Mouse (Mus musculus) liver, postnatal 0 days (tissue): ENCODE results near the gene Cort. TPM values are rescaled to one million over a fixed set of nuclear protein-coding genes. Genes with fewer than 3 reads are reported as not detected.
"Not testable (repeated sequence)": the region's sequence is repeated elsewhere in the genome, so short reads cannot be mapped to it uniquely, and the experiment has no call there.

ENCODE experiments used
- ATAC-seq: fragments of 200-750 bp; cut with Nextera tagmentation; 2 replicates; pipeline ENCODE4 v1.8.0; 2017; ENCODE audit warnings: mild to moderate bottlenecking, moderate library complexity
- DNase-seq: peaks from one replicate; pipeline ENCODE4 v3.0.0-alpha.2; 2016
- H3K27ac ChIP-seq: fragments of 300-500 bp; sonication (generic); 2 replicates; pipeline ENCODE4 v1.5.1; 2014; ENCODE audit warnings: antibody characterized with exemption, moderate library complexity, mild to moderate bottlenecking, low read depth
- H3K27me3 ChIP-seq: fragments of 300-500 bp; sonication (generic); 2 replicates; pipeline ENCODE4 v1.6.1; 2014; ENCODE audit warnings: low read length, control low read depth, mixed read lengths; ENCODE audit not compliant: insufficient read depth
- H3K36me3 ChIP-seq: fragments of 300-500 bp; sonication (generic); replicated peaks from 2 replicates; pipeline ENCODE4 v1.6.1; 2014; ENCODE audit warnings: mild to moderate bottlenecking, control low read depth, low read length, moderate library complexity, mixed read lengths; ENCODE audit not compliant: insufficient read depth
- H3K4me1 ChIP-seq: fragments of 300-500 bp; sonication (generic); 2 replicates; pipeline ENCODE4 v1.6.1; 2014; ENCODE audit warnings: antibody characterized with exemption, mild to moderate bottlenecking, control low read depth; ENCODE audit not compliant: insufficient read depth
- H3K4me2 ChIP-seq: fragments of 300-500 bp; sonication (generic); 2 replicates; pipeline ENCODE4 v1.6.1; 2014; ENCODE audit warnings: low read depth, mild to moderate bottlenecking, low read length, moderate library complexity, mixed read lengths
- H3K4me3 ChIP-seq: fragments of 300-500 bp; sonication (generic); 2 replicates; pipeline ENCODE4 v1.5.1; 2014; ENCODE audit warnings: low read depth, low read length
- H3K9ac ChIP-seq: fragments of 300-500 bp; sonication (generic); replicated peaks from 2 replicates; pipeline ENCODE4 v1.6.1; 2014; ENCODE audit warnings: mild to moderate bottlenecking, moderate library complexity
- H3K9me3 ChIP-seq: fragments of 300-500 bp; sonication (generic); 2 replicates; pipeline ENCODE4 v1.6.1; 2016; ENCODE audit warnings: mild to moderate bottlenecking, control low read depth, low read length, mixed read lengths
- CTCF ChIP-seq: sonication (generic); IDR thresholded peaks from 2 replicates; pipeline ENCODE4 v1.5.1; 2016; ENCODE audit warnings: antibody characterized with exemption, low read depth
- EP300 ChIP-seq: IDR thresholded peaks from 2 replicates; pipeline ENCODE4 v1.6.1; 2016; ENCODE audit warnings: antibody characterized with exemption, low read depth, mild to moderate bottlenecking
- WGBS: fragments of 180-500 bp; shearing (Covaris S2); extraction: QIAGEN DNeasy Blood & Tissue Kit; methylation state at CpG from one replicate; pipeline ENCODE4 v1.1.7; 2014; ENCODE audit not compliant: insufficient replicate concordance; 5-methylcytosine and 5-hydroxymethylcytosine counted together
- polyA plus RNA-seq: library from polyadenylated mRNA; unstranded; fragments of >200 nt; fragmentation: Nextera tagmentation; extraction: Ambion mirVana; gene quantifications from 2 replicates; pipeline ENCODE4 v1.2.1, GENCODE M21; 2015

The Cort gene
- polyA plus RNA-seq, 1 experiment from 2014 or later = not detected

GRCm38 (mm10) chr4:149103875-149104561 lies 22.5 kb downstream of the Cort start, which contains the start of gene Dffa:
Dffa (plus strand) TSS chr4:149104146.
- peak; percentile 91 for DNase-seq
- TF ChIP-seq EP300 = peak; percentile 38; the same call in 1 of the 2 replicates
- no peak for TF ChIP-seq CTCF
- no peaks in the 10 kb centered on the region for H3K27me3 ChIP-seq
- WGBS = under 1% methylated on average over 33 of the region's 35 CpGs
- peak within 1 kb of the TSS; percentile 85 for H3K27ac ChIP-seq
- H3K4me1 ChIP-seq = peaks cover 10% of the 10 kb centered on the region
- no peaks in the 10 kb centered on the region for H3K9me3 ChIP-seq
- peak within 1 kb of the TSS; percentile 81 for H3K4me2 ChIP-seq
- H3K36me3 ChIP-seq = peaks cover 5% of the 10 kb centered on the region; the same call in 1 of the 2 replicates
- H3K4me3 ChIP-seq = peak within 1 kb of the TSS; percentile 83
- peak within 1 kb of the TSS; percentile 75 for H3K9ac ChIP-seq
- peak; percentile 83 for ATAC-seq

- TF ChIP-seq CTCF (no peak), EP300 (no peak)
- Histone ChIP-seq H3K4me2 (no peak overlapping the region), H3K9me3 (no peaks in the 10 kb centered on the region), H3K9ac (no peak overlapping the region), H3K36me3 (no peaks in the 10 kb centered on the region), H3K27me3 (no peaks in the 10 kb centered on the region), H3K27ac (no peak overlapping the region), H3K4me3 (no peak overlapping the region), H3K4me1 (peaks cover 14% of the 10 kb centered on the region)
- DNase-seq = no peak
- WGBS = 78% methylated on average over 3 of the region's 3 CpGs
- ATAC-seq = no peak
Observed at GRCm38 (mm10) chr4:149101456-149101855, 25.1 kb downstream of the Cort start.

GRCm38 (mm10) chr4:149100449-149100848 lies 26.1 kb downstream of the Cort start:
- not testable (repeated sequence) for H3K4me2 ChIP-seq, H3K27ac ChIP-seq, H3K9me3 ChIP-seq, DNase-seq, H3K36me3 ChIP-seq, H3K9ac ChIP-seq, ATAC-seq, H3K27me3 ChIP-seq, H3K4me3 ChIP-seq
- peaks cover 18% of the 10 kb centered on the region for H3K4me1 ChIP-seq
- 76% methylated on average over 12 of the region's 12 CpGs for WGBS

- WGBS = 0% methylated on average over 47 of the region's 50 CpGs
- Histone ChIP-seq H3K4me3 (peak within 1 kb of the TSS; percentile 95), H3K27ac (peak within 1 kb of the TSS; percentile 82), H3K4me2 (peak within 1 kb of the TSS; percentile 86), H3K4me1 (peaks cover 14% of the 10 kb centered on the region), H3K9ac (peak within 1 kb of the TSS; percentile 92), H3K27me3 (no peaks in the 10 kb centered on the region), H3K36me3 (no peaks in the 10 kb centered on the region), H3K9me3 (no peaks in the 10 kb centered on the region)
- ATAC-seq (peak; percentile 70), DNase-seq (peak; percentile 90)
- TF ChIP-seq EP300 = no peak
- TF ChIP-seq CTCF = no peak
Observed at GRCm38 (mm10) chr4:149099369-149100017, 27.1 kb downstream of the Cort start, which contains the start of gene Pex14. Pex14 (minus strand) TSS chr4:149099876.

GRCm38 (mm10) chr4:149098571-149098970 lies 28.0 kb downstream of the Cort start:
- 6% methylated on average over 11 of the region's 11 CpGs for WGBS
- Histone ChIP-seq H3K27me3 (no peaks in the 10 kb centered on the region), H3K4me3 (peak overlapping the region; percentile 95), H3K9me3 (no peaks in the 10 kb centered on the region), H3K36me3 (0 out of 2 replicates have a peak, but pooled peaks cover 2% of the 10 kb centered on the region), H3K27ac (peak overlapping the region; percentile 82), H3K4me1 (peaks cover 13% of the 10 kb centered on the region), H3K9ac (peak overlapping the region; percentile 92), H3K4me2 (peak overlapping the region; percentile 86)
- ATAC-seq (peak; percentile 4; the same call in 1 of the 2 replicates), DNase-seq (no peak)
- TF ChIP-seq EP300 (no peak), CTCF (no peak)

GRCm38 (mm10) chr4:149097956-149098355 lies 28.6 kb downstream of the Cort start:
- no peak for TF ChIP-seq CTCF
- TF ChIP-seq EP300 = 0 out of 2 replicates have a peak, but pooled peaks have one; percentile 36
- Histone ChIP-seq H3K9me3 (no peaks in the 10 kb centered on the region), H3K27me3 (no peaks in the 10 kb centered on the region), H3K27ac (peak overlapping the region; percentile 82), H3K4me1 (peaks cover 13% of the 10 kb centered on the region), H3K36me3 (0 out of 2 replicates have a peak, but pooled peaks cover 3% of the 10 kb centered on the region), H3K4me2 (peak overlapping the region; percentile 86), H3K4me3 (peak overlapping the region; percentile 95), H3K9ac (peak overlapping the region; percentile 92)
- peak; percentile 34 for DNase-seq
- peak; percentile 64 for ATAC-seq
- WGBS = 60% methylated on average over 3 of the region's 3 CpGs
